Mouse (Mus musculus): ENCODE measurements around the gene Myo1b. TPM values are rescaled to one million over a fixed set of nuclear protein-coding genes. Genes with fewer than 3 reads are reported as not detected.

Gene Myo1b
- total and polyA plus RNA-seq, 3 experiments = 0.07 TPM; not detected in 1

DNA sequence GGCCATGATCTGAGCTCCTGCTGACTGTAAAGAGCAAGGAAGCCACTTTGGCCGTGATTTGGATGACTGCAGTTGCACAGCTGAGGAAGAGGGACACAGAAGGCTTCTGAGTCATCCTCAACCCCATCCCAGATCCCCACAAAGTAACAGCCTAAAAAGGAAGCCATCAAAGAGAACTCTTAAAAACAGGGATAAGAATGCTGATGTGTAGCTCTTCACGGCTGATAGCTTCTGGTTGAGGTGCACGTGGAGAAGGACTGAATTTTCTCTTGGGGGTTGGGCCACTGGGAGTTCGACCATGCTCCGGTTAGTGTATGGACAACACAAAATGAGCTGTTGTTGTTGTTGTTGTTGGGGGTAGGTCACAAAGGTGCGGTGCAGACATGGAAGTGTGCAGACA lies 181.2 kb downstream of the Myo1b start:
- Histone ChIP-seq H3K9me3 (replicated peaks; ENCODE audit: low read length) (no peaks in the 10 kb centered on the region), H3K36me3 (replicated peaks in 1 of 2; ENCODE audit: control insufficient read depth in 1 of 2, insufficient read depth in 1 of 2, low read length in 1 of 2) (no peaks in the 10 kb centered on the region), H3K79me2 (replicated peaks; ENCODE audit: control insufficient read depth, extremely low read depth, insufficient read depth, poor library complexity, severe bottlenecking) (no peaks in the 10 kb centered on the region), H3K27me3 (replicated peaks) (no peaks in the 10 kb centered on the region), H3K4me1 (ENCODE audit: control insufficient read depth in 1 of 2, insufficient read depth in 2 of 2) (no peaks in the 10 kb centered on the region), H3K4me2 (ENCODE audit: insufficient read depth, low read depth, poor library complexity, severe bottlenecking) (no peak overlapping the region), H3K27ac (ENCODE audit: insufficient read depth, low read depth) (no peak overlapping the region), H3K4me3 (replicated peaks in 1 of 3; ENCODE audit: low read depth in 2 of 3, low read length in 2 of 3, poor library complexity in 1 of 3) (no peak overlapping the region), H3K9ac (ENCODE audit: insufficient read depth, low read depth) (no peak overlapping the region)
- dilution Hi-C loops (cut with MboI; ENCODE audit: extremely low pct_ligation_motif_present, extremely low pct_unique_long_range_greater_than_20kb, low sequenced_read_pairs) = no loop called here
- in situ Hi-C loops (cut with MboI; ENCODE audit: low pct_ligation_motif_present, low pct_unique_long_range_greater_than_20kb, low sequenced_read_pairs) = no loop called here
- no peak for DNase-seq (ENCODE audit: extremely low read depth)
- TF ChIP-seq KAT2A (IDR thresholded peaks at IDR 0.05; ENCODE audit: insufficient replicate concordance, low read length) = no peak
- no peak for TF ChIP-seq SMC3 (IDR thresholded peaks at IDR 0.05; ENCODE audit: low read depth, low read length)
- TF ChIP-seq ZC3H11A (IDR thresholded peaks at IDR 0.05; ENCODE audit: low read depth, low read length) = no peak
- no peak for TF ChIP-seq BHLHE40 (IDR thresholded peaks at IDR 0.05; ENCODE audit: low read depth, low read length)
- TF ChIP-seq ZMIZ1 (IDR thresholded peaks at IDR 0.05; ENCODE audit: low read depth, low read length) = no peak
- TF ChIP-seq NELFE (IDR thresholded peaks at IDR 0.05; ENCODE audit: low read depth, low read length) = no peak
- no peak for TF ChIP-seq NRF1 (IDR thresholded peaks at IDR 0.05; ENCODE audit: low read depth, low read length)
- TF ChIP-seq USF2 (conservative IDR thresholded peaks at IDR 0.05; ENCODE audit: low read depth, low read length) = no peak
- no peak for TF ChIP-seq UBTF (IDR thresholded peaks at IDR 0.05; ENCODE audit: low read depth, low read length)
- no peak for TF ChIP-seq MAFK (IDR thresholded peaks at IDR 0.05; ENCODE audit: insufficient replicate concordance, low read length)
- no peak for TF ChIP-seq MAZ (IDR thresholded peaks at IDR 0.05; ENCODE audit: low read depth, low read length)
- TF ChIP-seq ZNF384 (IDR thresholded peaks at IDR 0.05; ENCODE audit: low read depth, low read length) = no peak
- TF ChIP-seq POLR2AphosphoS2 (IDR thresholded peaks at IDR 0.05; ENCODE audit: low read depth, low read length) = no peak
- TF ChIP-seq CTCF (conservative IDR thresholded peaks at IDR 0.05 in 1 of 2, IDR thresholded peaks at IDR 0.05 in 1 of 2; ENCODE audit: low read depth in 2 of 2, low read length in 2 of 2) = no peak

DNA sequence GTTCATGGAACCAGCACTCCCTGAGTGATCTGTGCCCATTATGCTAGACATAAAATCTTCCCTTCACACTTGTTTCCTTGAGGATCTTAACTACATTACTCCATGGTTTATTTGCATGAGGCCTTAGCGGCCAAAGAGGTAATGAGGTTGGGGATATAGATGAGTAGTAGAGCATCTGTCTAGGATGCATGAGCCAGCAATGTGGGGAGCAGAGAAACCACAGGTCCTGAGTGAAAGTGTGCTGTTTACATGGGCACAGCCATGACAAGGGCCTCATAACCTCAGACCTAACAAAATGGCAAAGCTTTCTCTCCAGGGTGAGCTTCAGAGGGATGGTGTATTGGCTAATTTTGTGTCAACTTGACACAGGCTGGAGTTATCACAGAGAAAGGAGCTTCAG lies 186.5 kb downstream of the Myo1b start:
- Histone ChIP-seq H3K4me1 (ENCODE audit: control insufficient read depth in 1 of 2, insufficient read depth in 2 of 2) (no peaks in the 10 kb centered on the region), H3K27me3 (replicated peaks) (no peaks in the 10 kb centered on the region), H3K79me2 (replicated peaks; ENCODE audit: control insufficient read depth, extremely low read depth, insufficient read depth, poor library complexity, severe bottlenecking) (no peaks in the 10 kb centered on the region), H3K4me2 (ENCODE audit: insufficient read depth, low read depth, poor library complexity, severe bottlenecking) (no peak overlapping the region), H3K9ac (ENCODE audit: insufficient read depth, low read depth) (no peak overlapping the region), H3K9me3 (replicated peaks; ENCODE audit: low read length) (no peaks in the 10 kb centered on the region), H3K27ac (ENCODE audit: insufficient read depth, low read depth) (no peak overlapping the region), H3K4me3 (replicated peaks in 1 of 3; ENCODE audit: low read depth in 2 of 3, low read length in 2 of 3, poor library complexity in 1 of 3) (no peak overlapping the region), H3K36me3 (replicated peaks in 1 of 2; ENCODE audit: control insufficient read depth in 1 of 2, insufficient read depth in 1 of 2, low read length in 1 of 2) (no peaks in the 10 kb centered on the region)
- no peak for TF ChIP-seq ZKSCAN1 (IDR thresholded peaks at IDR 0.05; ENCODE audit: borderline replicate concordance, low read depth, low read length)
- TF ChIP-seq TBP (conservative IDR thresholded peaks at IDR 0.05; ENCODE audit: low read depth, low read length) = no peak
- no peak for TF ChIP-seq CTCF (conservative IDR thresholded peaks at IDR 0.05 in 1 of 2, IDR thresholded peaks at IDR 0.05 in 1 of 2; ENCODE audit: low read depth in 2 of 2, low read length in 2 of 2)
- TF ChIP-seq EP300 (IDR thresholded peaks at IDR 0.05; ENCODE audit: low read length) = no peak
- TF ChIP-seq KAT2A (IDR thresholded peaks at IDR 0.05; ENCODE audit: insufficient replicate concordance, low read length) = no peak
- no peak for TF ChIP-seq CHD1 (IDR thresholded peaks at IDR 0.05; ENCODE audit: low read depth, low read length)
- TF ChIP-seq USF2 (conservative IDR thresholded peaks at IDR 0.05; ENCODE audit: low read depth, low read length) = no peak
- no peak for TF ChIP-seq ELF1 (IDR thresholded peaks at IDR 0.05; ENCODE audit: low read depth, low read length)
- TF ChIP-seq RAD21 (IDR thresholded peaks at IDR 0.05; ENCODE audit: low read depth, low read length) = no peak
- DNase-seq (ENCODE audit: extremely low read depth) = no peak
- dilution Hi-C loops (cut with MboI; ENCODE audit: extremely low pct_ligation_motif_present, extremely low pct_unique_long_range_greater_than_20kb, low sequenced_read_pairs) (no loop called here), in situ Hi-C loops (cut with MboI; ENCODE audit: low pct_ligation_motif_present, low pct_unique_long_range_greater_than_20kb, low sequenced_read_pairs) (no loop called here)

Data from CH12.LX (cell line).